Mouse (Mus musculus): ENCODE results near the gene Tfap2a. TPM values are rescaled to one million over a fixed set of nuclear protein-coding genes. Genes with fewer than 3 reads are reported as not detected.

Tfap2a gene
- polyA plus RNA-seq, 1 experiment from 2014 or later, result 0.21 TPM

Other genes with a start within 250 kb of the Tfap2a start
- 12.2 and 12.4 TPM in 2 replicates for gene Gcnt2, start 121.4 kb upstream of the Tfap2a start, polyA plus RNA-seq (2015; fragmentation: Nextera tagmentation; extraction: Ambion mirVana)